Mouse (Mus musculus) kidney, postnatal 14 days (tissue): Measurements from ENCODE around the gene Mon2.
A peak's percentile ranks its signal among the peaks of the same experiment; 100 is the strongest.

Source experiments
- DNase-seq: peaks from one replicate; pipeline ENCODE4 v3.0.0; 2022; ENCODE audit warnings: mixed read lengths

The Mon2 gene

DNA sequence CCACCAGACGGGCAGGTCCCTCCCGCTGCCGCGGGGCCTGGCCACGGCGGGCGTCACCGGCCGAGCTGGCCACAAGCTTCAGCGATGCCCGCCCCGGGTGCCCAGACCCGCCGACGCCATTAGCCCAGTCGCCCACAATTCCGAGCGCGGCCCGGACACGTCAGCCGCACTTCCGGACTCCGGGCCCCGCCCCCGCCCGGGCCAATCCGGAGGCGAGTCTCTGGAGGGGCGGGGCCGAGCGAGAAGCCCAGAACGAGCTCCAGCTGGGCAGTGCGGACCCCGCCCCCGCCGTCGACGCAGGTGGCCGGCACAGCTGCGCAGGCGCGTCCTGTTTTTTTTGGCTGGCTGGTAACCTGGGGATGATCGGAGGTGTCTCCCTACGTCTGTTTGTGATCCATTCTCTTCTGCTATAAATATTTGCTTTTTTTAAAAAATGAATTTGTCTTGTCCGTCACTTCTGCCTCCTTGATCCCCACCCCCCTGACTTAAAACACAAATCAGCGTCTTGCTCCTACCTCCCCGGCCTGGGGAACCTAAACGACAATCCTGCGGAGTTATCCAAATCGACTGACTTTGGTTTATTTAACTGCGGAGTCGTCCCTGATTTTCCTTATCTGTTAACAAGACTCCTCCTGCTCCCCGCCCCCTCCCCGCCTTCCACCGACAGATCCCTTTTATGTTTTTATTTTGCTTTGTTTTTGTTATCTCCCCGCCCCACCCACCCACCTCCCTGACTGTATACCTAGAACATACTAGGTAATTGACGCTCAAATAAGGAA, at the start of gene Mon2:
TSS of gene Mon2 (minus strand) at position 261 of the 779 bp plus-strand sequence.
- DNase-seq = peak; percentile 99

- DNase-seq = peak; percentile 12
These were observed 44.5 kb upstream of the Mon2 start for GRCm38 (mm10) chr10:123120666-123121392.

GRCm38 (mm10) chr10:123116861-123117260, 40.6 kb upstream of the Mon2 start:
- no peak for DNase-seq

GRCm38 (mm10) chr10:123113466-123113865, 37.2 kb upstream of the Mon2 start:
- DNase-seq = no peak

- DNase-seq = no peak
These were observed 36.5 kb upstream of the Mon2 start for GRCm38 (mm10) chr10:123112787-123113168.

DNA sequence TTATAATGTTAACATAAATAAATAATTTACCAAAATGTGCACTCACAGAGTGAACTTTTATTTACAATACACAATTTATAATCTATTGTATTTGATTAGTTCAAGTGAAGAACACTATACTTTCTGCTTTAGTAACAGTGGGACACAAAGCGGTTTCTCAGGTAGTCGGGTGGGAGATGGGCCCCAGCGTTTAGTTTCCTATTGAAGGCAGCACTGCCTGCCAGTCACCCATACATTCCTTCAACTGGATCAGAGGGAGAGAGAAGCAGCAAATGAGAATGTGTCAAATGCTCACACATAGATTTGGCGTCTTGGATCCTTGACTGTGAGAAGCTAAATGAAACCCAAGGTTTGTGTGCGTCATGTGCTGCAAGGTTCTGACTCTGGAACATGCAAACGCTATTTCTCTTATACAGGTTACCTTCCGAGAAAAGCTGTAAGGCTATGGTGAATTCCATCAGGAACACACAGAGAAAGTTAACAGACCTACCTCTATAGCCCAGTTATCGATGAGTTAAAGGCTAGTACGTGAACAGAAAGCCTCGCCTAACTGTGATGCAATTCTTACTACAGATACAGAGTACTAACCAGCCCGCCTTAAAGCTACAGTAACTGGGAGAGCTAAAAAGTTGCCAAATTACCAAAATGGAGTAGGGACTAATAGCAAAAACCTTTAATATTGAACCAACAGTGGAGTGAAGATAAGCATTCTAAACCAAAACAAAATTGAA, 35.9 kb upstream of the Mon2 start:
- DNase-seq = no peak

DNA sequence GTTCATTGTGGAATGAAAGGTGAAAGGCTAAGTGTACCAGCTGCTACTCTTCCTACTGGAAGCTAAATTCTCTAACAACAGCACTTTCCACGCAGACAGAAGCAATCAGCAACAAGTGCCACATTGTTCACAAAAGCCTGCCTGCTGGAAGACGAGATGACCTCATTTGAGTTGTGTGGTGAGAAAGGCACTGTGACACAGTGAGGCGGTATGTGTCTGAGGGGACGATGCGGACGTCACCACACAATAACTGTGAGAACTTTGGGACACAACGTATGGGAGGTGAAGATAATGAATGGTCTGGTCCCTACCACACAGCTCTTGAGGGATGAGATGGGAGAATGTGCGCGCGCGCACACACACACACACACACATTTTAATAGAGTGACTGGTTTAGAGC, 34.2 kb upstream of the Mon2 start:
- no peak for DNase-seq

- DNase-seq = no peak
These were observed 32.2 kb upstream of the Mon2 start for GRCm38 (mm10) chr10:123108527-123108926.

- no peak for DNase-seq
These were observed 31.8 kb upstream of the Mon2 start for GRCm38 (mm10) chr10:123108121-123108520.

- DNase-seq = no peak
These were observed 25.0 kb upstream of the Mon2 start for GRCm38 (mm10) chr10:123101303-123101702.

DNA sequence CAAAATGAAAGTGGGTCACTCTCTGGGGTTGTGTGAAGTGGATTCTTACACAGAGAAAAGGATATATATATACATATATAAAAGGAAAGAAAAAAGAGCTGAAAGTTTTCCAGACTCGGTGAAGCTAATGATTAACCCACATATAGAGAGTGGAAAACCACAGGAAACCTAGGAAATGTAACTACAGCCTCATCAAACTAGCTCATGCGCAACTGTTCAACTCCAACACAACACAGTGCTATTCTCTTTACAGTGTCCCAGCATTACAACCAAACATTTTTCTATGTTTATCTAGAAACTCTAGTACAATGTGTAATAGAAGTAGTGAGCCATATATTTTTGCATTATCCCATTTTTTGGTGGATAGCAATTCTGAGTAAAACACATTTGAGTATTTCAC, 24.3 kb upstream of the Mon2 start:
- peak; percentile 13 for DNase-seq

DNA sequence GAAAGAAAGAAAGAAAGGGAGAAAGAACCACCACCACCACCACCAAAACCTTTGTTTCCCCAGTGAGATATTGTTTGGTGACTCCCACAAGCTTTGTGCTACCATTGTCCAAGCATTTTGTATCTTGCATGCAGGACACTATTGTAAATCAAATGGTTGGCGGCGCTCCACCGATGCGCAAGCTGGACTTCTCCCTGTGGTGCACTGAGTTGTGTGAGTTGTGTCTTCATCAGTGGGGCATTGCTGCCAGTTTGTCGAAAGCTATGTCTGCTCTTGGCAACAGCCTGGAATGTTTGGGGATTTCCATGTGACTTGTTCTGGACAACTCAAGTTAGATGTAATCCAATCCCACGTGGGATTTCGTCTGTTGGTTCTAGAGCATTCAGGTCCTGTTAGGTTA, 18.2 kb upstream of the Mon2 start:
- peak; percentile 19 for DNase-seq

GRCm38 (mm10) chr10:123092577-123092976, 16.3 kb upstream of the Mon2 start:
- no peak for DNase-seq

DNA sequence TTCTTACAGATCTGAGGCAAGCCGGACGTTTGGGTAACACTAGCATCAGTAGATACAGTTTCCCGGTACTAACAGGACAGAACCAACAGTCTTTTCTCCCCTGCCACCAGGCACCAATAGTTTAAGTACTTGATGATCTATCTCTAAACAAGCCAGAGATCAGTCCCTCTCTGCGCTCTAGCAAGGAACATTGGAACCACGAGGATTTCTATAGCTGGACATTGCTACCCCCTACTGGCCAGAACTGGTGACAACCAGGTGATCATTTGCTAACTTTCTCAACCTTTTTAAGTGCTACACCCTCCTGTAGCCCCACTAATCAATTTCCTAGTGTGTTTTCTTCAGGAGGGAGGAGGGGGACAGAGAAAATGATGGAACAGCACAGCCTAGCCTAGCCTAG, 15.4 kb upstream of the Mon2 start:
- peak; percentile 55 for DNase-seq

DNA sequence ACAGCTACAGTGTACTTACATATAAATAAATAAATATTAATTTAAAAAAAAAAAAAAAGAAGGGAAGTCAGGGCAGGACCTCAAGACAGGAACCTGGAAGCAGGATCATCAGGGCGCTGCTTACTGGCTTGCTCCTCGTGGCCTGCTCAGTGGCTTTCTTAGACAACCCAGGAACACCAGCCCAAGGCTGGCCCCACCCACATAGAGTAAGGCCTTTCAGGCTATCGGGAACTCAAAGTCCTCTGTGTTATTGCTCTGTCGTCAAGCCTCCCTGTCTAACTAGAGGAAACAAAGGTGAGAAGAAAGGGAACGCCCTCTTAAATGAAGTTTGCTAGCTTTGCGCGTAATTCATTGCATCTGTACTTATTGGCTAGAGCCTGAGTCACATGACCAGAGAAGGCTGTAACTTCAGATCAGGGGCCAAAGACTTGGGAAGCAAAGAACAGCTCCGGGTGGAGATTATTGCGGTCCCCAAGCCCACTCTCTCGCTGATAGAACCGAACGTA, 13.2 kb upstream of the Mon2 start:
- DNase-seq = no peak

DNA sequence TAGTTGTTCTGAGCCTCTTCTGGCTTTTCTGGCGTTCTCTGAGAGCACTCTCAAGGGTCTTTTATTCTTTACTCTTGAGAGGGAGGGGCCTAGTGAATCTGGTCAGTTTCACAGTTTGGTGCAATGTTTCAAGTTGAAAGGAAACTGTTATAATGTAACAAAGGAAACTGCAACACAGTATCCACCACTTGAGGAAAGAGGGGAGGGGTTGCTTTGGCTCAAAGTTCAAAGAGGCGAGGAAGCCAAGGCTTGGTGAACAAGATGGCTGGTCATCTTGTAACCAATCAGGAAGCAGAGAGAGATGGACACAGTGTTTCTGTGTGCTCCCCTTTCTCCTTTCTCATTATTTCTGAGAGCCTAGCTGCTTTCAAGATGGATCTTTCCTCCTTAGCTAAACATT, 10.5 kb upstream of the Mon2 start:
- no peak for DNase-seq

GRCm38 (mm10) chr10:123084900-123085641, 8.8 kb upstream of the Mon2 start:
- DNase-seq = no peak

DNA sequence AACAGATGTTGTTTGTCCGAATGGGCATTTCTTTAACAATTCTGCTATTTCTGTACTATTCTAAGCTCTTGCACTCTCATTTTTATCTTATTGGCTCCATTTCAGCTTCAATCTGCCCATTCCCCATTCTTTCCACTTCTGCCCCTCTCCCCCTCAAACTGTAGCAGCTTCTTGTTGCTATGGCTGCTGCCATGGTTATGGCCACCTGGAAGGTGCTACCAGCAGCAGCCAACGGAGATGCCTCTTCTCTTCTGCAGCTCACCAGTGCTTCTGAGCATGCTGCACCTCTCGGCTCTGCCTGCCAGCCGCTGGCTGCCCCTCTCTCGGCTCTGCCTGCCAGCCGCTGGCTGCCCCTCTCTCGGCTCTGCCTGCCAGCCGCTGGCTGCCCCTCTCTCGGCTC, 8.0 kb upstream of the Mon2 start:
- DNase-seq = no peak

- DNase-seq = no peak
These were observed 508 bp downstream of the Mon2 start for GRCm38 (mm10) chr10:123075751-123076242.

DNA sequence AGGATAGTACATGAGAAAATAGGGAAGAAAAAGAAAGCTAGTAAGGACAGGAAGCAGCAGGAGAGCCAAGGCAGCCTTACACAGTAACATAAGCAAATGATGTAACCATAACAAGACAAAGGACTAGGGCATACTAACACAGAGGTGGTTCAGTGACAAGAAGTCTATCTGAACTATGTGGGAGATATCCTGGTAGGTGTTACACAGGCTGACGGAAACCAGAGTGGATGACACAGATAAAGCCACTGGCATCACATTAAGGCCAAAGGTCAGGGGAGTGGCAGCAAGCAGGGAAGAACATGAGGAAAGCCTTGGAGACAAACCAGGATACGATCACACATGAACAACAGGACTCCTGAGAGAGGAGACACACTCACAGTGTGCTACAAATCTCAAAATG, 4.3 kb downstream of the Mon2 start:
- no peak for DNase-seq

DNA sequence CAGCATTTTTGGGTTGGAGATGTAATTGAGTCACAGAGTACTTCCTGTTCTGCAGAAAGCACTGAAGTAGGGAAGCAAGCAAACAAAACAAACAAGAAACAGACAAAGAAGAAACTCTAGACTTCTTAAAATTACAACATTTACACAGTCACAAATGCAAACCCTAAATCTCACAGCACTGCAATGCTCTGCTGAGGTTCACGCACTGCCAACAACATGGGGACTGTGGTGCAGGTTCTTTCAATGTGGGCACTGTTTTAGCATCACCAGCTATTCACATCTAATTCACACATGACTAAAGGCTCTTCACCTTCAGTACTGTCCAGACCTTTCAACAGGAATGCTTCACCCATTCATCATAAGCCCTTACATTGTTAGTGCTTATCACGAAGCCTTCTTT, 13.3 kb downstream of the Mon2 start:
- DNase-seq = no peak

DNA sequence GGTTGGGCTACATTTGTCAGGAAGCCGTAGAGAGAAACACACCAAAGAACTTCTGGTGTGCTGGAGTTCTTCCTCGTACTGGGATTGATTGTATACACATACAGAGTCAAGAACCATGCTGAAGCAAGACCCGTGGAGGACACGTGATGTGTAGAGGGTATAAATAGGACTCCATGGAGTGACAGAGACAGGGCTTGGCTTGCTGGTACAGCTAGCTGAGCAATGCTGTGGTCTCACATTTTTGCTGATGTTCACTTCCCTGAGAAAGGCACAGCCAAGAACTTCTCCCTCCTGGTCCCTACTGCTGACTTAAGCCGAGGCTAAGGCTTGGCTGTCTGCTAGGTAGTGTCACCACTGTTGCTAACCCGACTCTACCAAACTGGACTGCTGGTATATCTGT, 15.5 kb downstream of the Mon2 start:
- no peak for DNase-seq

DNA sequence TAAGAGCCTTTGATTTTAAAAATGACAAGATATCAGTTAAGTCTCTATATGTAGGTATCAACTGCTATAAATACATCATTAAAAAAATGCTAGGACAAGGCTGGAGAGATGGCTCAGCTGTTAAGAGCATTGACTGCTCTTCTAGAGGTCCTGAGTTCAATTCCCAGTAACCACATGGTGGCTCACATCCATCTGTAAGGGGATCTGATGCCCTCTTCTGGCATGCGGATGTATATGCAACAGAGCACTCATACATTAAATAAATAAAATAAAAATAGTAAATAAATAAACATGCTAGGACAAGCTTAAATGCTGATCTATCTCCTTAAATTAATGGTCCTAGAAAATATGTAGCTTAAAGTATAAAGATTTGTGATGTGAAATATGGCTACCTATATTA, 19.2 kb downstream of the Mon2 start:
- no peak for DNase-seq
